8 mouse cellular contexts compared by ENCODE assay signal in genomic region chr6:72615561-72616375, GRCm38 (mm10). TPM values are rescaled to one million over a fixed set of nuclear protein-coding genes. Genes with fewer than 3 reads are reported as not detected.
DNase-seq lines count a peak whose midpoint lies in the region; ATAC-seq and TF ChIP-seq lines count a peak whose summit lies in the region.

No protein-coding gene starts in this region.

- ATAC-seq in lung, embryonic 15.5 days (ENCODE audit: borderline replicate concordance, extremely low read depth, low FRiP score, low TSS enrichment), result no peak
- no peak; the same call in 1 of the 2 replicates for ATAC-seq in hindbrain, embryonic 13.5 days (ENCODE audit: low FRiP score)
- peak; percentile 1; the same call in 1 of the 2 replicates for ATAC-seq in midbrain, embryonic 11.5 days (ENCODE audit: low FRiP score)

- no peaks in the 10 kb centered on the region for H3K27me3 ChIP-seq in lung, embryonic 15.5 days
- H3K27me3 ChIP-seq in cerebellum, adult 2 months (ENCODE audit: control insufficient read depth, insufficient read depth, low read length), result no peaks in the 10 kb centered on the region
- no peaks in the 10 kb centered on the region for H3K27me3 ChIP-seq in hindbrain, embryonic 13.5 days
- no peaks in the 10 kb centered on the region for H3K27me3 ChIP-seq in midbrain, embryonic 11.5 days (ENCODE audit: control insufficient read depth, insufficient read depth, low read length)

- no peaks in the 10 kb centered on the region for H3K9me3 ChIP-seq in lung, embryonic 15.5 days
- H3K9me3 ChIP-seq in hindbrain, embryonic 13.5 days, result no peaks in the 10 kb centered on the region
- no peaks in the 10 kb centered on the region for H3K9me3 ChIP-seq in midbrain, embryonic 11.5 days (ENCODE audit: control insufficient read depth, low read length)

- no peak for DNase-seq in lung, postnatal 36 days
- peak; percentile 32 to 38 for DNase-seq in cerebellum, adult 2 months
- DNase-seq in midbrain, embryonic 11.5 days (ENCODE audit: low spot score, missing footprints), result peak; percentile 85
- DNase-seq in urinary bladder, postnatal 10 days (ENCODE audit: low spot score), result no peak
- no peak for DNase-seq in gastrocnemius, adult 8-10 months (ENCODE audit: low spot score in 2 of 2)
- no peak for DNase-seq in frontal cortex, postnatal 25 days (ENCODE audit: low spot score in 2 of 2)

- H3K9ac ChIP-seq in lung, embryonic 15.5 days, result peak overlapping the region; percentile 81
- H3K9ac ChIP-seq in hindbrain, embryonic 13.5 days, result peak overlapping the region; percentile 85
- H3K9ac ChIP-seq in midbrain, embryonic 11.5 days (ENCODE audit: low read length), result peak overlapping the region; percentile 67

- H3K36me3 ChIP-seq in lung, embryonic 15.5 days, result peaks cover 25% of the 10 kb centered on the region
- H3K36me3 ChIP-seq in hindbrain, embryonic 13.5 days, result peaks cover 26% of the 10 kb centered on the region
- H3K36me3 ChIP-seq in midbrain, embryonic 11.5 days (ENCODE audit: control insufficient read depth, insufficient read depth, low read length), result peaks cover 5% of the 10 kb centered on the region; the same call in 1 of the 2 replicates

- no peak for TF ChIP-seq POLR2A in cerebellum, adult 2 months (IDR thresholded peaks at IDR 0.05; ENCODE audit: borderline replicate concordance, insufficient read depth, low read length)

- no peak overlapping the region for H3K27ac ChIP-seq in lung, embryonic 15.5 days
- H3K27ac ChIP-seq in cerebellum, adult 2 months (ENCODE audit: insufficient read depth, low read length), result no peak overlapping the region
- H3K27ac ChIP-seq in hindbrain, embryonic 13.5 days, result no peak overlapping the region
- no peak overlapping the region for H3K27ac ChIP-seq in midbrain, embryonic 11.5 days (ENCODE audit: low read depth, low read length)

- peak overlapping the region; percentile 75 for H3K4me3 ChIP-seq in lung, embryonic 15.5 days
- peak overlapping the region; percentile 80 for H3K4me3 ChIP-seq in cerebellum, adult 2 months (replicated peaks; ENCODE audit: insufficient read depth, low read depth, low read length)
- H3K4me3 ChIP-seq in hindbrain, embryonic 13.5 days, result peak overlapping the region; percentile 76
- H3K4me3 ChIP-seq in midbrain, embryonic 11.5 days (ENCODE audit: low read depth, low read length), result peak overlapping the region; percentile 78

- peak overlapping the region; percentile 73 for H3K4me2 ChIP-seq in lung, embryonic 15.5 days
- peak overlapping the region; percentile 98 for H3K4me2 ChIP-seq in hindbrain, embryonic 13.5 days
- peak overlapping the region; percentile 95 for H3K4me2 ChIP-seq in midbrain, embryonic 11.5 days

- no peak for TF ChIP-seq CTCF in cerebellum, adult 2 months (IDR thresholded peaks at IDR 0.05; ENCODE audit: borderline replicate concordance, insufficient read depth, low read depth, low read length)

- WGBS in lung, embryonic 15.5 days, result 17% methylated on average over 25 of the region's 25 CpGs
- WGBS in cerebellum, adult 2 months, result 18% methylated on average over 25 of the region's 25 CpGs
- WGBS in hindbrain, embryonic 13.5 days, result 29% methylated on average over 25 of the region's 25 CpGs
- WGBS in midbrain, embryonic 11.5 days, result 30% methylated on average over 25 of the region's 25 CpGs

- H3K4me1 ChIP-seq in lung, embryonic 15.5 days, result peaks cover 51% of the 10 kb centered on the region
- H3K4me1 ChIP-seq in cerebellum, adult 2 months (ENCODE audit: control insufficient read depth, insufficient read depth, low read length), result peaks cover 4% of the 10 kb centered on the region; the same call in 1 of the 2 replicates
- peaks cover 39% of the 10 kb centered on the region for H3K4me1 ChIP-seq in hindbrain, embryonic 13.5 days (replicated peaks)
- peaks cover 17% of the 10 kb centered on the region for H3K4me1 ChIP-seq in midbrain, embryonic 11.5 days (ENCODE audit: control insufficient read depth, insufficient read depth, low read length)

RNA-seq across cellular contexts. Expression of gene Tgoln1, which starts 1.0 kb away (rescaled TPM):
- polyA plus RNA-seq in lung, embryonic 15.5 days (2015; fragmentation: Nextera tagmentation; extraction: Ambion mirVana), result 40.2 and 43.4 TPM in 2 replicates
- 96.1 and 96.8 TPM in 2 replicates for polyA plus RNA-seq in cerebellum, adult 2 months (2012; rRNA removed)
- polyA plus RNA-seq in hindbrain, embryonic 13.5 days (2015; fragmentation: Nextera tagmentation; extraction: Ambion mirVana), result 37.1 and 38.1 TPM in 2 replicates
- polyA plus RNA-seq in midbrain, embryonic 11.5 days (2014; fragmentation: Nextera tagmentation; extraction: Ambion mirVana), result 48.7 and 48.9 TPM in 2 replicates
- total RNA-seq in gastrocnemius, adult 8-10 months (2022), result 10 to 100 TPM; 24.2 to 28.7 (median 25.4) TPM

RNA-seq across cellular contexts. Expression of gene Retsat, which starts 17.5 kb away (rescaled TPM):
- polyA plus RNA-seq in lung, embryonic 15.5 days (2015; fragmentation: Nextera tagmentation; extraction: Ambion mirVana), result 18.5 and 18.8 TPM in 2 replicates
- 13.7 and 15.6 TPM in 2 replicates for polyA plus RNA-seq in cerebellum, adult 2 months (2012; rRNA removed)
- polyA plus RNA-seq in hindbrain, embryonic 13.5 days (2015; fragmentation: Nextera tagmentation; extraction: Ambion mirVana), result 4.8 and 5.9 TPM in 2 replicates
- polyA plus RNA-seq in midbrain, embryonic 11.5 days (2014; fragmentation: Nextera tagmentation; extraction: Ambion mirVana), result 5.0 and 6.8 TPM in 2 replicates
- 10 to 100 TPM; 64.4 to 72.3 (median 68.1) TPM for total RNA-seq in gastrocnemius, adult 8-10 months (2022)

RNA-seq across cellular contexts. Expression of gene Elmod3, which starts 17.6 kb away (rescaled TPM):
- 16.2 and 17.7 TPM in 2 replicates for polyA plus RNA-seq in lung, embryonic 15.5 days (2015; fragmentation: Nextera tagmentation; extraction: Ambion mirVana)
- polyA plus RNA-seq in cerebellum, adult 2 months (2012; rRNA removed), result 32.5 and 32.7 TPM in 2 replicates
- 15.3 and 15.5 TPM in 2 replicates for polyA plus RNA-seq in hindbrain, embryonic 13.5 days (2015; fragmentation: Nextera tagmentation; extraction: Ambion mirVana)
- 15.4 and 17.4 TPM in 2 replicates for polyA plus RNA-seq in midbrain, embryonic 11.5 days (2014; fragmentation: Nextera tagmentation; extraction: Ambion mirVana)
- total RNA-seq in gastrocnemius, adult 8-10 months (2022), result 1 to 10 TPM; 7.9 to 8.9 (median 8.2) TPM

Comparison
In these comparisons a context has a peak if more than half of its experiments do, and no peak if none do; other contexts are left out.
1. DNase-seq: peak in cerebellum, adult 2 months (2 of 2) and midbrain, embryonic 11.5 days (single experiment); none in lung, postnatal 36 days (single experiment), urinary bladder, postnatal 10 days (single experiment), gastrocnemius, adult 8-10 months (0 of 2) and frontal cortex, postnatal 25 days (0 of 2).
2. Peak in every context shown above with its lines, with median percentiles within 50 percentile points of each other: H3K4me2 ChIP-seq, H3K4me3 ChIP-seq and H3K9ac ChIP-seq.